Mouse (Mus musculus): ENCODE data around the gene Dpep1. TPM values are rescaled to one million over a fixed set of nuclear protein-coding genes. Genes with fewer than 3 reads are reported as not detected.

The Dpep1 gene
- total RNA-seq, 2 experiments from 2014 or later, result not detected

- intact Hi-C loops (cut with DNase I), result no loop called here
These were observed 53.4 kb downstream of the Dpep1 start for GRCm38 (mm10) chr8:123239398-123239797.

GRCm38 (mm10) chr8:123242107-123242923, 56.3 kb downstream of the Dpep1 start:
- no peak for DNase-seq (ENCODE audit: extremely low spot score in 1 of 2, low spot score in 2 of 2)
- intact Hi-C loops (cut with DNase I), result no loop called here

More at GRCm38 (mm10) chr8:123239398-123239797, 53.4 kb downstream of the Dpep1 start:
- no peak for DNase-seq (ENCODE audit: extremely low spot score in 1 of 2, low spot score in 2 of 2)

- no peak for DNase-seq (ENCODE audit: extremely low spot score in 1 of 2, low spot score in 2 of 2)
- intact Hi-C loops (cut with DNase I), result no loop called here
These were observed 57.0 kb downstream of the Dpep1 start for GRCm38 (mm10) chr8:123243053-123243452.

- intact Hi-C loops (cut with DNase I), result no loop called here
- no peak for DNase-seq (ENCODE audit: extremely low spot score in 1 of 2, low spot score in 2 of 2)
These were observed 58.3 kb downstream of the Dpep1 start for GRCm38 (mm10) chr8:123244382-123244781.

- intact Hi-C loops (cut with DNase I), result no loop called here
These were observed 59.5 kb downstream of the Dpep1 start for GRCm38 (mm10) chr8:123245543-123245942.

GRCm38 (mm10) chr8:123247748-123248147, 61.7 kb downstream of the Dpep1 start:
- DNase-seq (ENCODE audit: extremely low spot score in 1 of 2, low spot score in 2 of 2), result no peak
- intact Hi-C loops (cut with DNase I), result no loop called here

More at GRCm38 (mm10) chr8:123245543-123245942, 59.5 kb downstream of the Dpep1 start:
- DNase-seq (ENCODE audit: extremely low spot score in 1 of 2, low spot score in 2 of 2), result no peak

GRCm38 (mm10) chr8:123248596-123248995, 62.6 kb downstream of the Dpep1 start:
- intact Hi-C loops (cut with DNase I), result no loop called here
- no peak for DNase-seq (ENCODE audit: extremely low spot score in 1 of 2, low spot score in 2 of 2)

GRCm38 (mm10) chr8:123250940-123251339, 64.9 kb downstream of the Dpep1 start:
- intact Hi-C loops (cut with DNase I), result loop anchor here (10.0 kb wide), 1 partner anchor 114 kb away; no protein-coding TSS in a partner anchor
- no peak for DNase-seq (ENCODE audit: extremely low spot score in 1 of 2, low spot score in 2 of 2)

Other genes starting within 250 kb of the Dpep1 start
- 100 to 1,000 TPM; 137 to 138 TPM for gene Ankrd11, start 144.0 kb upstream of the Dpep1 start, total RNA-seq (2021)
- gene Spg7, start 123.3 kb upstream of the Dpep1 start, total RNA-seq (2021), result 10 to 100 TPM; 70.4 to 71.3 TPM
- gene Rpl13, start 83.9 kb upstream of the Dpep1 start, total RNA-seq (2021), result 100 to 1,000 TPM; 451 to 456 TPM
- 10 to 100 TPM; 75.7 to 94.1 TPM for gene Cpne7, start 68.9 kb upstream of the Dpep1 start, total RNA-seq (2021)
- gene Sult5a1, start 27.9 kb upstream of the Dpep1 start, total RNA-seq (2021), result not detected
- gene Chmp1a, start 26.5 kb downstream of the Dpep1 start, total RNA-seq (2021), result 100 to 1,000 TPM; 111 to 130 TPM
- gene Spata33, start 26.6 kb downstream of the Dpep1 start, total RNA-seq (2021), result 1 to 10 TPM; 6.3 to 7.5 TPM
- gene Cdk10, start 38.6 kb downstream of the Dpep1 start, total RNA-seq (2021), result 10 to 100 TPM; 69.3 to 69.5 TPM
- gene Spata2l, start 50.0 kb downstream of the Dpep1 start, total RNA-seq (2021), result 100 to 1,000 TPM; 111 to 118 TPM
- 10 to 100 TPM; 21.6 to 25.2 TPM for gene Zfp276, start 68.0 kb downstream of the Dpep1 start, total RNA-seq (2021)
- 10 to 100 TPM; 72.7 to 74.6 TPM for gene Vps9d1, start 68.1 kb downstream of the Dpep1 start, total RNA-seq (2021)
- 1 to 10 TPM; 4.0 to 4.1 TPM for gene Fanca, start 132.3 kb downstream of the Dpep1 start, total RNA-seq (2021)
- 10 to 100 TPM; 16.2 to 17.4 TPM for gene Spire2, start 146.5 kb downstream of the Dpep1 start, total RNA-seq (2021)
- gene Tcf25, start 187.5 kb downstream of the Dpep1 start, total RNA-seq (2021), result 100 to 1,000 TPM; 498 to 558 TPM
- not detected for gene Mc1r, start 220.9 kb downstream of the Dpep1 start, total RNA-seq (2021)
- gene Tubb3, start 225.2 kb downstream of the Dpep1 start, total RNA-seq (2021), result 1,000 to 10,000 TPM; 1,287 to 1,390 TPM
- 10 to 100 TPM; 75.4 to 77.6 TPM for gene Def8, start 237.3 kb downstream of the Dpep1 start, total RNA-seq (2021)

Measured in left cerebral cortex, postnatal 10 days (tissue).